Mouse (Mus musculus) megakaryocyte, embryonic 14.5 days (primary cell): ENCODE measurements around the gene Hoxb13.

Source experiments
- FLI1 ChIP-seq: IDR thresholded peaks from 2 replicates; pipeline ENCODE4 v1.6.1; 2012; ENCODE audit warnings: low read length, inconsistent platforms, mixed read lengths
- GATA1 ChIP-seq: IDR thresholded peaks from 3 replicates; pipeline ENCODE4 v1.6.1; 2012; ENCODE audit warnings: mixed read lengths, low read length, inconsistent platforms, borderline replicate concordance

DNA sequence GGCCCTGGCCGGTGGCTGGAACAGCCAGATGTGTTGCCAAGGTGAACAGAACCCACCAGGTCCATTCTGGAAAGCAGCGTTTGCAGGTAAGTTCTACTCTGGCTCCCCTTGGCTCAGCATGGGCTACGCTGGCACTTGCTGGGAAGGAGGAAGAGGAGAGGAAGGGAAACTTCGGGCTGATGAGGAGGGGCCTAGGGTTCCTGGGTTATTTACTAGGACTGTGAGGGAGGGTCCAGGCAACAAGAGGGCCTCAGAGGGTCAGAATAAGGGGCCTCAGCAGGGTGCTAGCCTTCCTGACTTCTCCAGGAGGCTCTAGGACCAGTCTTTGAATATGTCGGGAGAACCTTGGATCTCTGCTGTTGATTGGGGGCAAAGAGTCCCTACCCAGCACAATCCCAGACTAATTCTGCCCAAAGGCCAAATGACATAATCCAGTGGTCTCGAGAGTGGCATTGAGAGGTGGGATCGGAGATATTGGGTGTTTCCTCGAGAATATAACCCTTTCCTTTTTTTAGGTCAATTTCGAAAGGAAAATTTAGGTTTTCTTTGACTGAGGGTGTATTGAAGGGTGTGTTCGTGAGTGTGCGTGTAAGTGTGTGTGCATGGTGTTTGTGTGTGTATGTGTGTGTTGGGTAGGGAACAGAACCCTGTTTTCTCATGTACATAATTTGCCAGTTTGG lies 985 bp downstream of the Hoxb13 start:
- TF ChIP-seq GATA1 (no peak), FLI1 (no peak)
